Mouse (Mus musculus): ENCODE results near the gene Zdhhc17.

Gene Zdhhc17

GRCm38 (mm10) chr10:111007687-111008086 lies 2.3 kb downstream of the Zdhhc17 start:
- intact Hi-C loops (cut with DNase I), result no loop called here

- intact Hi-C loops (cut with DNase I), result no loop called here
These were observed 4.1 kb downstream of the Zdhhc17 start for GRCm38 (mm10) chr10:111005611-111006488.

GRCm38 (mm10) chr10:111004220-111004619 lies 5.7 kb downstream of the Zdhhc17 start:
- intact Hi-C loops (cut with DNase I), result no loop called here

GRCm38 (mm10) chr10:110999201-110999600 lies 10.7 kb downstream of the Zdhhc17 start:
- intact Hi-C loops (cut with DNase I), result no loop called here

- intact Hi-C loops (cut with DNase I), result no loop called here
These were observed 12.8 kb downstream of the Zdhhc17 start for GRCm38 (mm10) chr10:110997180-110997579.

GRCm38 (mm10) chr10:110994761-110995160 lies 15.2 kb downstream of the Zdhhc17 start:
- intact Hi-C loops (cut with DNase I), result loop anchor here (5.0 kb wide), 1 partner anchor 108 kb away; no protein-coding TSS in a partner anchor

GRCm38 (mm10) chr10:110993249-110993648 lies 16.7 kb downstream of the Zdhhc17 start:
- intact Hi-C loops (cut with DNase I), result loop anchor here (5.0 kb wide), 1 partner anchor 109 kb away; no protein-coding TSS in a partner anchor

GRCm38 (mm10) chr10:110992047-110992431 lies 17.9 kb downstream of the Zdhhc17 start:
- intact Hi-C loops (cut with DNase I), result loop anchor here (5.0 kb wide), 1 partner anchor 110 kb away; no protein-coding TSS in a partner anchor

- intact Hi-C loops (cut with DNase I), result loop anchor here (5.0 kb wide), 1 partner anchor 111 kb away; no protein-coding TSS in a partner anchor
These were observed 18.5 kb downstream of the Zdhhc17 start for GRCm38 (mm10) chr10:110991307-110992046.

- intact Hi-C loops (cut with DNase I), result loop anchor here (5.0 kb wide), 1 partner anchor 113 kb away; no protein-coding TSS in a partner anchor
These were observed 20.2 kb downstream of the Zdhhc17 start for GRCm38 (mm10) chr10:110989729-110990128.

GRCm38 (mm10) chr10:110986682-110987081 lies 23.3 kb downstream of the Zdhhc17 start:
- intact Hi-C loops (cut with DNase I), result no loop called here

GRCm38 (mm10) chr10:110982771-110983170 lies 27.2 kb downstream of the Zdhhc17 start:
- intact Hi-C loops (cut with DNase I), result no loop called here

GRCm38 (mm10) chr10:110980441-110980840 lies 29.5 kb downstream of the Zdhhc17 start:
- intact Hi-C loops (cut with DNase I), result no loop called here

- intact Hi-C loops (cut with DNase I), result no loop called here
These were observed 30.5 kb downstream of the Zdhhc17 start for GRCm38 (mm10) chr10:110979431-110979830.

- intact Hi-C loops (cut with DNase I), result loop anchor here (2.0 kb wide), 1 partner anchor 183 kb away; no protein-coding TSS in a partner anchor
These were observed 32.6 kb downstream of the Zdhhc17 start for GRCm38 (mm10) chr10:110977379-110977778.

- intact Hi-C loops (cut with DNase I), result loop anchor here (2.0 kb wide), 1 partner anchor 181 kb away; no protein-coding TSS in a partner anchor
These were observed 33.9 kb downstream of the Zdhhc17 start for GRCm38 (mm10) chr10:110976046-110976445.

- intact Hi-C loops (cut with DNase I), result no loop called here
These were observed 35.1 kb downstream of the Zdhhc17 start for GRCm38 (mm10) chr10:110974885-110975284.

GRCm38 (mm10) chr10:110974463-110974862 lies 35.5 kb downstream of the Zdhhc17 start:
- intact Hi-C loops (cut with DNase I), result no loop called here

- intact Hi-C loops (cut with DNase I), result no loop called here
These were observed 37.9 kb downstream of the Zdhhc17 start for GRCm38 (mm10) chr10:110971998-110972397.

GRCm38 (mm10) chr10:110971483-110971882 lies 38.5 kb downstream of the Zdhhc17 start:
- intact Hi-C loops (cut with DNase I), result no loop called here

GRCm38 (mm10) chr10:110971044-110971443 lies 38.9 kb downstream of the Zdhhc17 start:
- intact Hi-C loops (cut with DNase I), result no loop called here

GRCm38 (mm10) chr10:110962172-110962571 lies 47.8 kb downstream of the Zdhhc17 start:
- intact Hi-C loops (cut with DNase I), result no loop called here
